Mouse (Mus musculus): ENCODE results near the gene Dirc2. TPM values are rescaled to one million over a fixed set of nuclear protein-coding genes. Genes with fewer than 3 reads are reported as not detected.

Gene Dirc2
- polyA plus RNA-seq, 1 experiment, result 2.9 TPM

GRCm38 (mm10) chr16:35732096-35732495 lies 37.1 kb downstream of the Dirc2 start:
- TF ChIP-seq GATA1 (IDR thresholded peaks at IDR 0.05; ENCODE audit: low read length), result no peak

- no peak for TF ChIP-seq GATA1 (IDR thresholded peaks at IDR 0.05; ENCODE audit: low read length)
Observed at GRCm38 (mm10) chr16:35729151-35729738, 39.9 kb downstream of the Dirc2 start.

- no peak for TF ChIP-seq GATA1 (IDR thresholded peaks at IDR 0.05; ENCODE audit: low read length)
Observed at GRCm38 (mm10) chr16:35726601-35727000, 42.6 kb downstream of the Dirc2 start.

GRCm38 (mm10) chr16:35724561-35724960 lies 44.6 kb downstream of the Dirc2 start:
- no peak for TF ChIP-seq GATA1 (IDR thresholded peaks at IDR 0.05; ENCODE audit: low read length)

GRCm38 (mm10) chr16:35717761-35718160 lies 51.4 kb downstream of the Dirc2 start:
- no peak for TF ChIP-seq GATA1 (IDR thresholded peaks at IDR 0.05; ENCODE audit: low read length)

GRCm38 (mm10) chr16:35716257-35716656 lies 52.9 kb downstream of the Dirc2 start:
- no peak for TF ChIP-seq GATA1 (IDR thresholded peaks at IDR 0.05; ENCODE audit: low read length)

- no peak for TF ChIP-seq GATA1 (IDR thresholded peaks at IDR 0.05; ENCODE audit: low read length)
Observed at GRCm38 (mm10) chr16:35715771-35716170, 53.4 kb downstream of the Dirc2 start.

GRCm38 (mm10) chr16:35715350-35715749 lies 53.8 kb downstream of the Dirc2 start:
- no peak for TF ChIP-seq GATA1 (IDR thresholded peaks at IDR 0.05; ENCODE audit: low read length)

- no peak for TF ChIP-seq GATA1 (IDR thresholded peaks at IDR 0.05; ENCODE audit: low read length)
Observed at GRCm38 (mm10) chr16:35714689-35715088, 54.5 kb downstream of the Dirc2 start.

- no peak for TF ChIP-seq GATA1 (IDR thresholded peaks at IDR 0.05; ENCODE audit: low read length)
Observed at GRCm38 (mm10) chr16:35713606-35714005, 55.5 kb downstream of the Dirc2 start.

GRCm38 (mm10) chr16:35711004-35711403 lies 58.2 kb downstream of the Dirc2 start:
- TF ChIP-seq GATA1 (IDR thresholded peaks at IDR 0.05; ENCODE audit: low read length), result no peak

- no peak for TF ChIP-seq GATA1 (IDR thresholded peaks at IDR 0.05; ENCODE audit: low read length)
Observed at GRCm38 (mm10) chr16:35707004-35707403, 62.2 kb downstream of the Dirc2 start.

- no peak for TF ChIP-seq GATA1 (IDR thresholded peaks at IDR 0.05; ENCODE audit: low read length)
Observed at GRCm38 (mm10) chr16:35704796-35705195, 64.4 kb downstream of the Dirc2 start.

GRCm38 (mm10) chr16:35703763-35704679 lies 65.1 kb downstream of the Dirc2 start:
- TF ChIP-seq GATA1 (IDR thresholded peaks at IDR 0.05; ENCODE audit: low read length), result no peak

GRCm38 (mm10) chr16:35701823-35702222 lies 67.3 kb downstream of the Dirc2 start:
- TF ChIP-seq GATA1 (IDR thresholded peaks at IDR 0.05; ENCODE audit: low read length), result no peak

- TF ChIP-seq GATA1 (IDR thresholded peaks at IDR 0.05; ENCODE audit: low read length), result no peak
Observed at GRCm38 (mm10) chr16:35696103-35696502, 73.1 kb downstream of the Dirc2 start.
